Mouse (Mus musculus) heart, adult 18-20 months (tissue): ENCODE measurements at regions not wholly inside any gene's neighbourhood (a gene's known extent, or its start where the extent isn't known, plus 50 kb on each side); places are given as distances from the start of the nearest gene placed in this dataset.
A peak's percentile ranks its signal among the peaks of the same experiment; 100 is the strongest.
"Not testable (repeated sequence)": the region's sequence is repeated elsewhere in the genome, so short reads cannot be mapped to it uniquely, and the experiment has no call there.

ENCODE experiments used
- DNase-seq, 2 experiments: peaks; one replicate each; pipeline ENCODE4 v3.0.0; 2021 to 2022; ENCODE audit warnings: mixed read lengths in 1 of 2

DNA sequence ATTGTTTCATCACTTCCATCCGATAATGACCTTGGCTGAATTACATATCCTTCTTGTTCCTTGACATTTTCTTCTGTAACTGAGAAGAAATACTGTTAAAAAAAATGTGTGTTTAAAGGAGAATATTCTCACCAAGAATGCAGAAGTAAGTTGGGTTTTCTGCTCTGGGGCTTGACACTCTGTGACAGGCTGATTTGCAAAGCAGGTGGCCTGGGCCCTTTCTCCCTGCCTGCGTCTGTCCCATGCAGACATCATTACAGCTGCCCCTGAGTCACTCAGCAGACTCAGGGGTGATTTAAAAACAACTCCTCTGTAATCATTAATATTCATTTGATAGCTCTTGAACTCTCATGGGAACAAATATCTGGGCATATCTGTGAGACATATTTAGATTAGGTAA lies 229.4 kb upstream of the Synpr start:
- DNase-seq = no peak

- DNase-seq = not testable (repeated sequence)
Measured at GRCm38 (mm10) chr14:13042536-13042935, 219.7 kb upstream of the Cadps start.

GRCm38 (mm10) chr14:13041741-13042140 lies 218.9 kb upstream of the Cadps start:
- DNase-seq = no peak

DNA sequence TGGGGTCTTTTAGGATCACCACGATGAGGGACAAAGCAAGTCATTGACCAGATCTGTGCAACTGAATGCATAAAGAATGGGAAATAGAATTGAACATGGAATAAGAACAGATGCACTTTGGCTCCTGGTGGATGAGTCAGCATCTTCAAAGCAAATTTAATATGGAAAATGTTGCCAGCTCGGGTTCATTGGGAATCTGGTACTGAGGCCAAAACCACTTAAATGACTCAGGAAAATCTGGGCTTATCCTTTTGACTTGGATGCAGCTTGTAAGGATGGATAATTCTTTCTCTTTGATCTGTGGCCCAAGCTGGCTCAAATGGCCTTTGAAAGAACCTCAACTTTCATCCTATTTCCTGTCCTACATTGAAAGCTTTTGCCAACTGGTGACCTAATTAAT lies 217.3 kb upstream of the Cadps start:
- DNase-seq = no peak

GRCm38 (mm10) chr14:13037426-13037825 lies 214.5 kb upstream of the Cadps start:
- no peak for DNase-seq

- DNase-seq = no peak
Measured at GRCm38 (mm10) chr14:13029794-13030193, 206.9 kb upstream of the Cadps start.

GRCm38 (mm10) chr14:13022744-13023143 lies 199.9 kb upstream of the Cadps start:
- no peak for DNase-seq

- DNase-seq = no peak
Measured at GRCm38 (mm10) chr14:13011099-13011498, 188.2 kb upstream of the Cadps start.

DNA sequence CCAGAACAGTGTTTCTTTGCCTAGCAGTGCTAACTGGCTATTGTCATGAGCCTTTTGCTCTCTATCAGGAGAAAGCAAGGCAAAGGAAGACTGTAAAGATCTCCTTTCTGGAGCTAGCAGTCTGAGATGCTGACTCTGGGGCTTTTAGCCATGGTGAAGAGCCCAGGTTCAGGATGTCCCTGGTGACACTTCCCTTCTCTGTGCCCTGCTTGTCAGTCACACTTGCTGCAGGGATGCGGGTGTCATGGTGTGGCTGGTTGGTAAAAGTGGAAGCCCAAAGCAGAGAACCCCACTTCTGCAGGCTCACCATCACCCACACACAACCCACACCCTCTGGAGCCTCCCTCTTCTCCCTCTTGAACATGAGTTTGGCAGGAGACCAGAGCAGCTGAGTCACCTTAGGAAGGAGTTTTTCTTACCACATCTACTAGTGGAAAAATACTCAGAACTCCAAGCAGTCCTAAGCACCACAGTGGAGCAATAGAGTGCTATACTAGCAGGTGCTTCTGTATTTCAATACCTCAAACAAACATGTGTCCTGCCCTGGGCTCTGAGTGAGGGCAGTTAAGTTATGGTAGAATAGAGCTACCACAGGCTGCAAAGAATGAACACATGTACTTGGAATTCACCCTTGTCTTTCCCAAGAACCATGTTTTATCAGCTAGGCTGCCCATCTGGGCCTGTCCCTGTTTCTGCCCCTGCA lies 178.3 kb upstream of the Cadps start:
- peak in 1 of 2 experiments; percentile 4 for DNase-seq

DNA sequence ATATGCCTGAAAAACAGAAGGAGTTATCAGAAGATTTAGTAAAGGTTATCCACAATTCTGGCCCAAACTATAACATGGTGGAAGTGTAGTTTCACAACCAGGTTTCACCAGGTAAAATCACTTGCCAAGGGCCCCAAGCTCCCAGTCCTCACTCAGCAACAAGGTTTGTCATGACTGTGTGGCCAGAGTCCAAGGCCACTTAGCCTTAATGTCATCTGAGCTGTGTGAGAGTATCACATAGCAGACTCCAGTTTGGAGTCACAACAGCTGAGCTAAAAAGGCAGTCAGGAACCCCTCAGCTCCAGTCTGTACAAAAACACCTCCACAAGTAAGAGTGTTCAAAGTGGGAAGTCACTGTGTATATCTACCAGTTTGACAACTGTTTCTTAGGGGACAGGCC lies 156.5 kb upstream of the Cadps start:
- DNase-seq = peak; percentile 39 to 48

- DNase-seq = no peak
Measured at GRCm38 (mm10) chr14:12966441-12966840, 143.6 kb upstream of the Cadps start.

- not testable (repeated sequence) for DNase-seq
Measured at GRCm38 (mm10) chr14:12957896-12958295, 135.0 kb upstream of the Cadps start.

DNA sequence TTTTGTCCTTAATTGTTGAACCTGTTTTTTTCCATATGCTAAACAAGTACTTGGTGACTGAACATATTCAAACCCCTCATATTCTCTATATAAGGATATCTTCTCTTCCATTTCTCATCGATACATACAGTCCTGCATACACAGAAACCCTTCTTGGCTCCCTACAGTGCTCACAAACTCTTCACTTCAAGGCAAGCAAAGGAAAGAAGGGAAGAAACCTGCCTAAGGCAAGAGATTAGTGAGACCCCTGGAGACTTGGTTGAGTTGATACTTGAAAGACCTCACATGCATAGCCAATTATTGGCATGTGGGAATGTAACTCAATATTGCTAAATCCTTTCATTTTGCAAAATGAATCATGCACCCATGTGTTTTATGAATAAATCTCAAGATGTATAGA lies 128.0 kb upstream of the Cadps start:
- no peak for DNase-seq

DNA sequence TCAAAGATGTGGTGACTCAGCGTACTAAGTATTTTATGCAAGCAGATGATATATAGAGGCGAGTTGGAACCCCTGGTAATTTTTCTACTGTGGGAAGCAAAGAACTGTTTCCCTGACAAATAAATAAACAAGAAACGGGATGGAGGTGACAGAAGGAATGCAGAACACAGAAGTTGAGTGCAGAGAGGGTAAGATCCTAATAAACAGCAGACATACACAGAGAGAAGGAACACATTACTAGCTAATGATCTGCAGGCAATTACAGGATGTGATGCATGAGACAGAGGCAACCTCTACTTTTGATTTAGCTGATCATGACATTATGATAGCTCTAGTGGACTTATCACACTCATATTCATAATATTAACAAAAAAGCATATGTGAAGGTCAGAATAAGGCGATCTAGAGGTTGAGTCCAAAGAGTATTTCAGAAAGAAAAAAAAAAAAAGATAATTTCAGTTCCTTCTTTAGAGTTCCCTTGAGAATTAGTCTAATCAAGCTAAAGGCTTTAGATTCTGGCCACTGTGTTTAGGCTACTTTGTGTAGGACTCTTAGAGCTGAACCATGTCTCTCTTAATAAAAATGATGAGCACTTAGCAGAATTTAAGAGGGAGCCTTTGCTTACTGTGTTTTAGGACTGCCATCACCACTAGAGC lies 115.9 kb upstream of the Cadps start:
- DNase-seq = no peak

- no peak for DNase-seq
Measured at GRCm38 (mm10) chr14:12936343-12936742, 113.5 kb upstream of the Cadps start.

GRCm38 (mm10) chr14:12931668-12932384 lies 108.9 kb upstream of the Cadps start:
- no peak for DNase-seq

- DNase-seq = no peak
Measured at GRCm38 (mm10) chr14:12923617-12924016, 100.7 kb upstream of the Cadps start.

- no peak for DNase-seq
Measured at GRCm38 (mm10) chr14:12915431-12915830, 92.6 kb upstream of the Cadps start.

GRCm38 (mm10) chr14:12913956-12914355 lies 91.1 kb upstream of the Cadps start:
- DNase-seq = no peak

- DNase-seq = no peak
Measured at GRCm38 (mm10) chr14:12913421-12913820, 90.5 kb upstream of the Cadps start.

DNA sequence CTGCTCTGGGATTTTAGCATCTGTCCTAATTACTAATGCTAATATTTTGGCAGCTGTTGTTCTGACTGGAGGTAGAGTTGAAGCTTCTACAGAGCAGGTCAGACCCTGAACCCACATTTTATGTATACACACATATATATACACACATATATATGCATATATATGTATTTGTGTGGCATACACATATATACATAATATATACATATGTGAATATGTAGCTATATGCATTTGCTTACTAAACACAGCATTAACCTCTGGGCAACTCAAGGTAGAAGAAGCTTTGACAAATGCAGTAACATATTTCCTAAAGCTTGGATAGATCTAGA lies 54.4 kb upstream of the Cadps start:
- DNase-seq = no peak

DNA sequence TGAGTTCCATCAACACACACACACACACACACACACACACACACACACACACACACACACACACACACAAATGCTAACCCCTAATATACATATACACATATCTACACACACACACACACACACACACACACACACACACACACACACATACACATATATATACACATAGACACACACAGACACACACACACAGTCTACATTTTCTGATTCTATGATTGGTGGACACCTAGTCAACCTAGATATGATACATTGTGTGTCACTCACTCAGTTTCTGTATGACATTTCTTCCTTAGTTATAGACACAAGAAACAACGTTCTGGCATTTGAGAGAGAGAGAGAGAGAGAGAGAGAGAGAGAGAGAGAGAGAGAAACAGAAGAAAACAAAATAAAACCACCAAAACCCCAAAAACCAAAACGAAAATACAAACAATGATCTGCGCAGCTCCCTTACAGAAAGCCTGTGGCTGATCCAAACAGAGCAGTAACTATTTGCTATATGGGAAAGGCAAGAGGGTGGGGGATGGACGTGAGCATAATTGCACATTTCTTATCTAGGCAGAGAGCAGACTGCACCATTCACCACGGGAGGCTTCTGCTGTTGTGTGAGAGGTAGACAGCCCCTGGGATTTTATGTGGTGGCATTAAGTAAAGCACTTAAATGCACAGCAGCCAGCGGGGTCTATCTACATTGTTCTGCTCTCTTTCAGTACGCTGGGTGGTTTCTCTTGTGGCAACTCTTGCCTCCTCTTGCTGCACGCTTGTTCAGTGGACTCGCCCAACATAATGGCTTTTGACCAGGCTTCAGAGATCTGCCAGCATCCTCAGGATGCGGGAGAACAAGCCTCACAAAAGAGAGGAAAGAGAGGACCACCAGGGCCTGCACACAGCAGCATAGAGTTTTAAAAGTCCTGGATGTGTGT lies 53.8 kb upstream of the Cadps start:
- no peak for DNase-seq
